Mouse (Mus musculus) cerebellum, adult 9-10 months (tissue): Measurements from ENCODE around the gene Lrch1.

Source experiments
- DNase-seq: peaks from one replicate; pipeline ENCODE4 v3.0.0; 2022

Lrch1 gene

GRCm38 (mm10) chr14:74947376-74948013 is at the start of gene Lrch1:
Gene Lrch1, minus strand, starts transcription at chr14:74947876.
- peak; percentile 77 for DNase-seq

- no peak for DNase-seq
Measured at GRCm38 (mm10) chr14:74997041-74997440, 49.4 kb upstream of the Lrch1 start.

GRCm38 (mm10) chr14:74996556-74996955 is 48.9 kb upstream of the Lrch1 start:
- DNase-seq = no peak

GRCm38 (mm10) chr14:74990504-74990903 is 42.8 kb upstream of the Lrch1 start:
- DNase-seq = peak; percentile 64

- no peak for DNase-seq
Measured at GRCm38 (mm10) chr14:74989909-74990308, 42.2 kb upstream of the Lrch1 start.

- no peak for DNase-seq
Measured at GRCm38 (mm10) chr14:74989322-74989721, 41.6 kb upstream of the Lrch1 start.

- no peak for DNase-seq
Measured at GRCm38 (mm10) chr14:74986527-74986926, 38.9 kb upstream of the Lrch1 start.

GRCm38 (mm10) chr14:74985658-74986057 is 38.0 kb upstream of the Lrch1 start:
- DNase-seq = no peak

GRCm38 (mm10) chr14:74984817-74985391 is 37.2 kb upstream of the Lrch1 start:
- DNase-seq = no peak

GRCm38 (mm10) chr14:74983079-74983478 is 35.4 kb upstream of the Lrch1 start:
- no peak for DNase-seq

GRCm38 (mm10) chr14:74981016-74981415 is 33.3 kb upstream of the Lrch1 start:
- no peak for DNase-seq

GRCm38 (mm10) chr14:74976972-74977371 is 29.3 kb upstream of the Lrch1 start:
- no peak for DNase-seq

GRCm38 (mm10) chr14:74974136-74974651 is 26.5 kb upstream of the Lrch1 start:
- DNase-seq = no peak

- no peak for DNase-seq
Measured at GRCm38 (mm10) chr14:74972687-74973086, 25.0 kb upstream of the Lrch1 start.

- no peak for DNase-seq
Measured at GRCm38 (mm10) chr14:74972216-74972615, 24.5 kb upstream of the Lrch1 start.

- DNase-seq = no peak
Measured at GRCm38 (mm10) chr14:74963402-74963764, 15.7 kb upstream of the Lrch1 start.

GRCm38 (mm10) chr14:74962713-74963401 is 15.2 kb upstream of the Lrch1 start:
- DNase-seq = no peak

- no peak for DNase-seq
Measured at GRCm38 (mm10) chr14:74960568-74960967, 12.9 kb upstream of the Lrch1 start.

GRCm38 (mm10) chr14:74956702-74957101 is 9.0 kb upstream of the Lrch1 start:
- DNase-seq = no peak

- DNase-seq = no peak
Measured at GRCm38 (mm10) chr14:74956234-74956633, 8.6 kb upstream of the Lrch1 start.

- peak; percentile 67 for DNase-seq
Measured at GRCm38 (mm10) chr14:74948426-74949240, 957 bp upstream of the Lrch1 start.

GRCm38 (mm10) chr14:74948014-74948396 is 329 bp upstream of the Lrch1 start:
- DNase-seq = no peak

- peak; percentile 82 for DNase-seq
Measured at GRCm38 (mm10) chr14:74946751-74947375, 813 bp downstream of the Lrch1 start.
